Mouse (Mus musculus) layer of hippocampus, postnatal 25 days (tissue): ENCODE results near the gene Dbnl. TPM values are rescaled to one million over a fixed set of nuclear protein-coding genes. Genes with fewer than 3 reads are reported as not detected.

Experiments
- DNase-seq, 2 experiments: peaks; one replicate each; pipeline ENCODE4 v3.0.0; 2022; ENCODE audit warnings: mixed read lengths in 2 of 2, low spot score in 1 of 2; ENCODE audit errors: extremely low spot score in 1 of 2
- total RNA-seq, 2 experiments: library from RNA; stranded (reverse); gene quantifications; 2 replicates each; pipeline ENCODE4 v1.2.3; 2021

Dbnl gene
- total RNA-seq, 2 experiments from 2014 or later = 82.2 to 82.7 TPM

DNA sequence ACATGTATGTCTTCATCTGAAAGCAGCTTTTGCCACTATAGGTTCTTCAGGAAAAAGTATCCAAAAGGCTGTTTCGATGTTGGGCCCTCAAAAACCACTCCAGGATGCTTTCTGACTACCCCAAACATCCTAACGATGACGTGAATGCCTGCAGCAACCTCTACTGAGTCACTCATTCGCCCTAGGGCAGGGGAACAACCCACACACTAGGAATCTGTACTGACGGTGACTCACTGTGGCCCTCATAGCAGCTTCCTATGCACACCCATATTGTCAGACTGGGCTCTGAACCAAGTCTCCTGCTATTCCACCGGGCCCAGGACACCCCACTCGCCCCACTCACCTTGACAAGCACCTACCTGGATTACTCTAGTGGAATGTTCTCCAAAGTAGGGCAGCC, 46.8 kb downstream of the Dbnl start:
- DNase-seq = no peak

DNA sequence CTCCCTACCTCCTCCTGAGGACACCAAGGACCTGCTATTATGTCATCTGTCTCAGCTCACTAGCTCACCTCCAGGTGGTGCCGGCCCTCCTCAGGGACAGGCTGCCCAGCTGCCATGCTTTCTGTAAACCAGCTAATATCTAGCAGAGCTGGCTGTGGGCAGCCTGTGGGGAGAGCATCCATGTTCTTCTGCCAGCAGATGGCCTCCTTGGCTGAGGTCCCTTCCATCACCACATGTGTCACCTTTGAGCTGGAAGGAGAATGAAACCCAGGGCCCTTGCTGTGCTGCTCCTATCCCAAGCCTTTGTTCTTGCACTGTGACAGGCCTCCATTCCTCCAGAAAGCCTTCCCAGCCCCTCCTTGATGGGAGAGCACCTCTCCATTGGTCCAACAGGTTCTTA, 47.8 kb downstream of the Dbnl start:
- no peak for DNase-seq

DNA sequence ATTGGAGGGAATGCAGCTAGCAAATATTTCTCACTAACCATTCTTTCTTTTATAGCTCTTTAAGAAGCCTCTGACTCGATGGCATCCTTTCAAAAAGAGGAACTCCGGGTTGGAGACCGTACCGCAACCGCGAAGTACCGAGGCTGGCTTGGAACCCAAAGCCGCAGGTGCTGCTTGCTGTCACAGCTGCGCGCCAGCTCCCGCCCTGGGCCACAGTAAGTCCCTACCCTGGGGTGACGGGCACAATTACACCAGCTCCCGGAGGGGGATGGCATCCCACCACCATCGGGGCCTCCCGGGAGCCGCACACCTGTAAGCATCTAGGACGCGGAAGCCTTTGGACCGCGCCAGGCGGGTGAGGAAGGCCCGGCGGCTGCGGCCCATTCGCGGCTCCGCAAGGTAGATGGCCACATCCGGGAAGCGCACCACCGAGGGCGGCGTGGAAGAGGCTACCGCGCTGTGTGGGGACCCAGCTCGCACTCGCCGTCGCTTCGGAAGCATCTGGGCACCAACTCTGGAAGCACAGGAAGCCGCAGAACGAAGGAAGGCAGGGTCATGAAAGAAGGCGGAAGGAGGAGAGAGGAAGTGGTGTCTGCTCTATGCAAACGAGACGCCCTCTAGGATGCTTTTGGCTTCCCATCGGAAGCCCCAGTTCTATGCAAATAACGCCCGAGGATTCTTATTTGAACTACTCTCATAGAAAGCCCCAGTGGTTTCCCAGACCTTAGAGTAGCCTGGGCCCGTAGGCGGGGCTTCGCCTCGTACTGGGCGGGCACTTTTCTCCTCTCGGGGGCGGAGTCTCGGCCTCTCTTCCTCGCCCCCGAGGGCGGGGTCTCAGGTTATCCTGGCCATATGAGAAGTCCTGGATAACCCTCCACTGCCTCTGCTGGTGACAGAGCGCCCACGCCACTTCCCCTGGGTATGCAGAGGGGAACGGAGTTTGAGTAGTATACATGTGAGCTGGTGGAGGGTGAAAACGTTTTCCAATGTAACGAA, 49.3 kb downstream of the Dbnl start, which contains the start of gene Polm:
TSS of gene Polm (minus strand) at position 766 of the 996 bp plus-strand sequence.
- DNase-seq = peak; percentile 67 to 70

DNA sequence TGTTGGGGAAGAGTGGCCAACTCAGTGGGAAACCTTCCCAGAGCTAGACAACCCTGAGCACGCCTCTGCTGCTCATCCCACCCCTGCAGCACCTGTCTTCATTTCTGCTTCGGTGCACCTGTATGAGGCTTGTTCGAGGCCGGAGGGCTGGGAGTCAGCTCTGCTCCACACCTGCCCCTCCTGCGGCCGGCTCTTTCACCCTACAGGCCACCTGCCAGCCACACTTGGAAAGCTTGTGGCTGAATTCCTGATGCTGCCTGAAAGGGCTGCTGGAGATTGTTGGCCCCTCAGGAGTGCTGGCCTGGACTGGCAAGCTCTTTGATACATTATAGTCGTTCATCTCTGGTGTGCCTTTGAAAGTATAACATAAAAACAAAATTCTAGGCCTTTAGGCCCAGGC, 52.1 kb downstream of the Dbnl start:
- DNase-seq = no peak

DNA sequence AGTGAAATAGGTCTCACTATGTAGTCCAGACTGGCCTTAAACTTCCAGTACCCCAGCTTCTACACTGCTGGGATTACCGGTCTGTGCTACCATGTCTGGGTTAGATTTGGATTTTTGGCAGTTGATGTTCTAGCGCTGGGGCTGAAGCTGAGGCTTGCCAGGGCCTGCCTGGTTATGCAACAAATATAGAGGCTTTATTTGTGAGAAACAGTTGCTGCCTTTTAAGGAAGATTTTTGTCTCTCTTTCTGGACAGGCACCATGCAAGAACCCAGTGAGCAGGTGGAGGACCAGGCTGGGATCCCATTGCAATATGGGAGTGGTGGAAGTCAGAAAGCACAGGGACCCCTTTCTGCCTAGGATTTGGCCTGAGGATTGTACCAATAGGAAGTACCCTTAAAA, 53.5 kb downstream of the Dbnl start:
- no peak for DNase-seq

DNA sequence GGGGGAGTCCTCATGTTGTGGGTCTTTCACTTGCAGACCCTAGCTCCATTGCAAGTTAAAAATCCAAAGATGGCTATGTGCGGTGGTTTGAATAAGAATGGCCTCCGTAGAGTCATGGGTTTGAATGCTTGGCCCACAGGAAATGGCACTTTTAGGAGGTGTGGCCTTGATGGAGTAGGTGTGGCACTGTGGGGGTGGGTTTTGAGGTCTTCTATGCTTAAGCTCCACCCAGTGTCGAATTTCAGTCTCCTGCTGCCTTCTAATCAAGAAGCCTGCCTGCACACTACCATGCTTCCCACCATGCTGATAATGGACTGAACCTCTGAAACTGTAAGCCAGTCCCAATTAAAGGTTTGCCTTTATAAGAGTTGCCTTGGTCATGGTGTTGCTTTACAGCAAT, 54.8 kb downstream of the Dbnl start:
- DNase-seq = no peak

DNA sequence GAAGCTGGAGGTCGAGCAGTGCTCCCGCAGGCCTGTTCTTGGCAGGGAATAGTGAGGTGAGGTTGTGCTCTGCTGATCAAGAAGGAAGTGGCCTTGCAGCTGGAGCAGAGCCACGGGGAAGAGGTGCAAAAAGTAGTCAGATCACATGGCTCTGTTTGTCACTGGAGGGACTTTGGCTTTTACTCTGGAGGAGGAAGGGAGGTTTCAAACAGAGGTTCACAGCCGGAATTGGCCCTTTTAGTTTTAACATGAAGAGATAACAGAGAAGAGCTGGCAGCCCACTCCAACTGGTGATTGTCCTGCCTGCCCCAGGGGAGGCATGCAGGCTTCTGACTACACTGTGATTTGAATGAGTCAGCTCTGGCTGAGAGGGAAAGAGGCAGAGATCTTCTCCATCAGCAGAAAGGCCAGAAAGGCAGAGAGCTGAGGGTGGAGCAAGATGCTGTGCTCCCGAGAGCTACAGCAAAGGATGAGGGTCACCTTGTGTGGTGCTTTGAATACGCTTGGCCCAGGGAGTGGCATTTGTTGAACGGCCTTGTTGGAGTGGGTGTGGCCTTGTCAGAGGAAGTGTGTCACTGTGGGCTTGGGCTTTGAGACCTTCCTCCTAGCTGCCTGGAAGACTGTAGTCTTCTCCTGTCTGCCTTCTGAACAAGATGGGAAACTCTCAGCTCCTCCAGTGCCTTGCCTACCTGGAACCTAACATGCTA, 58.5 kb downstream of the Dbnl start:
- DNase-seq = no peak

DNA sequence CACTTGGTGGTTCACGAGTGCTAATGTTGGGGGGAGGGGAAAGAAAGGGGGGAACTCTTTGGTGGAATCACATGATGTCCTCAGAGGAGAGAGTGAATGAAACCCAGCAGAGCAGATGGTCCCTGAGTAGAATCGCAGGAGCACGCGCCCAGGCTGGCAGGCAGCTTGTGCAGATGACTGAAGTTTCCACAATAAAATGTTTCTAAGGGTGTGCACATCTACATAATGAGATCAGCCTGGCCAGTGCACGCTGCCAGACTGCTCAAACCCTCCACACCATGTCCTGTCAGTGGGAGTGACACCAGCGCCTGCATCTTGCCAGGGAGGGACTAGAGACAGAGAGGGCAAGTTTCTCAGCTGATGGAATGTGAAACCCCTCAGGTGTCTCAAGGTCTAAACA, 60.5 kb downstream of the Dbnl start:
- peak; percentile 35 to 38 for DNase-seq

DNA sequence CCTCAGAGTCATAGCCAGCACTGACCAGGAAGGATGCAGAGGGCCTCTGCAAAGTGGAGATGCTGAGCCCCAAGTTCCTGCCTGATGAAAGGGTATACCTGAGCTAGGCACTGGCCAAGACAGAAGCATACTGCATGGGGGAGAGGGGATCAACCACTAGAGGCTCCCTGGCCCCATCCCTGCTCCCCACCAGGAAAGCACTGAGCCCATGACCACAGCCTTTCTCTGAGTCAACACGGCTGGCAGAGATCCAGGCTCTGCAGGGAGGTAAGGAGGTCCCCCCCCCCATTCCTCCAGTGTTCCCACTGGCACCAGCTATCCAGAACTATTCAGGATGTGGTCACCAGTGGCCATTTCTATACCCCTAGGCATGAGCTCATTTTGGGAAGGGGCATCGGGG, 61.0 kb downstream of the Dbnl start:
- DNase-seq = no peak

DNA sequence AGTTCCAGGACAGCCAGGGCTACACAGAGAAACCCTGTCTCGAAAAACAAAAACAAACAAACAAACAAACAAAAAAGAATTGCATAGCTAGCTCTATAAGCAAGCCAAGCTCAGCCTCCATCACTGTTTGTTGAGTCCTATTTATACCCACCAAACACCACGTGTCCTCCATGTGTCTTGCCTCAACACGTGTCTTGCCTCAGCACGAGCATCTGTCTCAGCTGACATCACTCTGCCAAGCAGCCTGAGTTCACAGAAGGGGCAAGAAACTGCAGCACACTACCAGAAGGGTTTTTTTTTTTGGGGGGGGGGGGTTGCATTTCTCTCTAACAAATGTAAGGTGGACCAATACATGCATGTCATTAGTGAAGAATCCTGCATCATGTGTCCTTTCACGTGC, 62.2 kb downstream of the Dbnl start:
- DNase-seq = no peak

Other genes starting within 250 kb of the Dbnl start
- gene Ccdc117, start 246.3 kb upstream of the Dbnl start, total RNA-seq = 10 to 100 TPM; 11.0 to 17.2 TPM
- not detected for gene Ankrd36, start 218.8 kb upstream of the Dbnl start, total RNA-seq
- 10 to 100 TPM; 67.7 to 79.1 TPM for gene Mrps24, start 72.8 kb upstream of the Dbnl start, total RNA-seq
- 10 to 100 TPM; 64.7 to 68.7 TPM for gene Urgcp, start 26.1 kb upstream of the Dbnl start, total RNA-seq
- 10 to 100 TPM; 16.4 to 17.2 TPM for gene Pgam2, start 15.2 kb downstream of the Dbnl start, total RNA-seq
- gene Polm, start 49.5 kb downstream of the Dbnl start, total RNA-seq = 10 to 100 TPM; 10.0 to 14.5 TPM
- gene Aebp1, start 73.5 kb downstream of the Dbnl start, total RNA-seq = 1 to 10 TPM; 6.0 to 6.1 TPM
- 10 to 100 TPM; 21.2 to 21.9 TPM for gene Pold2, start 89.8 kb downstream of the Dbnl start, total RNA-seq
- gene Myl7, start 110.3 kb downstream of the Dbnl start, total RNA-seq = not detected
- 1 to 10 TPM; 1.8 to 3.9 TPM for gene Gck, start 161.6 kb downstream of the Dbnl start, total RNA-seq
- 10 to 100 TPM; 70.2 to 73.0 TPM for gene Ykt6, start 167.2 kb downstream of the Dbnl start, total RNA-seq